Mouse (Mus musculus) hindbrain, embryonic 12.5 days (tissue): ENCODE data around the gene Cpne4. TPM values are rescaled to one million over a fixed set of nuclear protein-coding genes. Genes with fewer than 3 reads are reported as not detected.

Experiments
- ATAC-seq: fragments of 200-750 bp; cut with Nextera tagmentation; 2 replicates; pipeline ENCODE4 v1.8.0; 2017; ENCODE audit warnings: moderate TSS enrichment; ENCODE audit not compliant: low FRiP score
- H3K27ac ChIP-seq: fragments of 300-500 bp; sonication (generic); 2 replicates; pipeline ENCODE4 v1.5.1; 2016; ENCODE audit warnings: mild to moderate bottlenecking
- H3K27me3 ChIP-seq: fragments of 300-500 bp; sonication (generic); 2 replicates; pipeline ENCODE4 v1.6.1; 2016; ENCODE audit warnings: mild to moderate bottlenecking
- H3K36me3 ChIP-seq: fragments of 300-500 bp; sonication (generic); 2 replicates; pipeline ENCODE4 v1.6.1; 2016; ENCODE audit warnings: mild to moderate bottlenecking
- H3K4me1 ChIP-seq: fragments of 300-500 bp; sonication (generic); 2 replicates; pipeline ENCODE4 v1.6.1; 2016
- H3K4me2 ChIP-seq: fragments of 300-500 bp; sonication (generic); replicated peaks from 2 replicates; pipeline ENCODE4 v1.6.1; 2016; ENCODE audit warnings: mild to moderate bottlenecking
- H3K4me3 ChIP-seq: fragments of 300-500 bp; sonication (generic); 2 replicates; pipeline ENCODE4 v1.5.1; 2016; ENCODE audit warnings: mild to moderate bottlenecking
- H3K9ac ChIP-seq: fragments of 300-500 bp; sonication (generic); 2 replicates; pipeline ENCODE4 v1.6.1; 2016; ENCODE audit warnings: mild to moderate bottlenecking, moderate library complexity
- H3K9me3 ChIP-seq: fragments of 300-500 bp; sonication (generic); replicated peaks from 2 replicates; pipeline ENCODE4 v1.6.1; 2016; ENCODE audit warnings: mild to moderate bottlenecking
- WGBS: fragments of 180-500 bp; shearing (Covaris S2); methylation state at CpG from one replicate; pipeline ENCODE4 v1.1.7; 2016; 5-methylcytosine and 5-hydroxymethylcytosine counted together
- microRNA-seq: library from miRNA; unstranded; fragments of <30 nt; microRNA quantifications from one replicate; pipeline ENCODE4, GENCODE M21; 2017
- polyA plus RNA-seq: library from polyadenylated mRNA; unstranded; fragments of >200 nt; fragmentation: Nextera tagmentation; extraction: Ambion mirVana; gene quantifications from 2 replicates; pipeline ENCODE4 v1.2.1, GENCODE M21; 2016

Gene Cpne4
- polyA plus RNA-seq, 1 experiment from 2014 or later: 2.3 TPM

DNA sequence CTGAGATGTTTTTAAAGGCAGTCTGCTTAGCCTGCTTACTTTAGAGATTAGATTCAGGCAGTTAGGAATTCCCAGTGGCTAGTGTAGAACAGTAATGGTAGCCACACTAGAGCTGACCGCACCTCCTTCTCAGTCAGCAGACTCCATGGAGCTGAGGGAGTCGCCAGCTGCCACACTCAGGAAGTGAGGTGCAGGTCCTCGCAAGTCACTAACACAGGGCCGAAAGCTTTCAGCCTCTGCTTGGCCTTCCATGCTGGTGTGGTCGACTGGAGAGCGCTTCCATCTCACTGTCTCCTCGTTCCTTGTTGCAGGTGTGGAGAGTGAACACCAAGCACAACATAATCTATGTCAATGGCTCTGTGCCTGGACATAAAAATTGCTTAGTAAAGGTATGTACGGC is 527.8 kb downstream of the Cpne4 start:
- Histone ChIP-seq H3K9ac (no peak overlapping the region), H3K9me3 (no peaks in the 10 kb centered on the region), H3K4me3 (no peak overlapping the region), H3K4me1 (no peaks in the 10 kb centered on the region), H3K27me3 (no peaks in the 10 kb centered on the region), H3K4me2 (no peak overlapping the region), H3K36me3 (peaks cover 67% of the 10 kb centered on the region), H3K27ac (no peak overlapping the region)
- no peak for ATAC-seq
- 90% methylated on average over 8 of the region's 8 CpGs for WGBS

GRCm38 (mm10) chr9:105076756-105077424 is 529.8 kb downstream of the Cpne4 start:
- WGBS: 95% methylated on average over 13 of the region's 13 CpGs
- no peak for ATAC-seq
- H3K27ac ChIP-seq: no peak overlapping the region
- H3K27me3 ChIP-seq: no peaks in the 10 kb centered on the region
- peaks cover 57% of the 10 kb centered on the region for H3K36me3 ChIP-seq
- H3K4me2 ChIP-seq: no peak overlapping the region
- no peak overlapping the region for H3K9ac ChIP-seq
- no peaks in the 10 kb centered on the region for H3K9me3 ChIP-seq
- H3K4me3 ChIP-seq: no peak overlapping the region
- H3K4me1 ChIP-seq: no peaks in the 10 kb centered on the region

GRCm38 (mm10) chr9:105078460-105078859 is 531.4 kb downstream of the Cpne4 start:
- 93% methylated on average over 4 of the region's 4 CpGs for WGBS

DNA sequence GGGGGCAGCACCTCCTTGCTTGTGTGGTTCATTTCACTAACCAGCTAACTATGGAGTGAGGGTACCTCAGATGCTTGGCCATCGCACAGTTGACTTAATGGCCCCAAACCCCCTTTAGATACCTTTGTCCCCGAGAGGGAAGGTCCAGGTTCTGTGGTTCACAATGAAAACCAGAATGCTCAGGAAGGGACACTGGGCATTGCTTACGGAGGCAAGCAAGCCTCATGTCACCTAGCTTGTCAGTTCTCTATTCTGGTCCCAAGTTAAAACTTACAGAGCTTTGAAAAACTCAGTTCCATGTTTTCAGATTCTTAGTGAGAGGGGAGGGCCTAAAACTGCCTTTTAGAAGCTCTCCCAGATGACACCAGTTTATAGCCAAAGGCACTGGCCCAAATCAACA is 533.2 kb downstream of the Cpne4 start:
- Histone ChIP-seq H3K4me1 (no peaks in the 10 kb centered on the region), H3K36me3 (peaks cover 28% of the 10 kb centered on the region), H3K4me3 (no peak overlapping the region), H3K9ac (no peak overlapping the region), H3K27me3 (no peaks in the 10 kb centered on the region), H3K9me3 (no peaks in the 10 kb centered on the region), H3K4me2 (no peak overlapping the region), H3K27ac (no peak overlapping the region)
- no peak for ATAC-seq
- 91% methylated on average over 3 of the region's 3 CpGs for WGBS

More at GRCm38 (mm10) chr9:105078460-105078859, 531.4 kb downstream of the Cpne4 start:
- Histone ChIP-seq H3K27ac (no peak overlapping the region), H3K27me3 (no peaks in the 10 kb centered on the region), H3K9me3 (no peaks in the 10 kb centered on the region), H3K4me2 (no peak overlapping the region), H3K4me1 (no peaks in the 10 kb centered on the region), H3K36me3 (peaks cover 43% of the 10 kb centered on the region), H3K4me3 (no peak overlapping the region), H3K9ac (no peak overlapping the region)
- no peak for ATAC-seq

Small RNA genes lying within 50 kb of the gene (microRNA-seq; reads per million reads assigned to microRNA genes)
- not detected for gene Gm23391

Other genes starting within 250 kb of the Cpne4 start
- 0.33 and 0.58 TPM in 2 replicates for gene Acpp, start 209.5 kb upstream of the Cpne4 start, polyA plus RNA-seq